Mouse (Mus musculus): ENCODE measurements around the gene Ankrd34a. TPM values are rescaled to one million over a fixed set of nuclear protein-coding genes. Genes with fewer than 3 reads are reported as not detected.

Gene Ankrd34a
- 0.62 TPM for polyA plus RNA-seq (2021)

- in situ Hi-C loops (cut with MboI; ENCODE audit: low pct_unique_long_range_greater_than_20kb) = no loop called here
- CTCF ChIA-PET = interaction anchor here (1.6 kb wide), 1 partner anchor 9 kb away, joined by 4 read pairs; no protein-coding TSS in a partner anchor
- POLR2A ChIA-PET = interaction anchor here (0.7 kb wide), 1 partner anchor 309 kb away, joined by 3 read pairs; the partner anchor contains the start of gene Gpr89
- no peaks in the 10 kb centered on the region for H3K27me3 ChIP-seq
- no peak for TF ChIP-seq CTCF (IDR thresholded peaks at IDR 0.05)
- ATAC-seq (no peak), DNase-seq (ENCODE audit: low read depth, low spot score) (no peak)
These were observed at the start of gene Ankrd34a for GRCm38 (mm10) chr3:96596228-96596707. TSS of gene Ankrd34a (plus strand) at chr3:96596636.

GRCm38 (mm10) chr3:96546880-96547279, 49.6 kb upstream of the Ankrd34a start:
- CTCF ChIA-PET = interaction anchor here (1.0 to 20.5 kb wide), 6 partner anchors 12 to 94 kb away, joined by 3 to 312 read pairs (median 6); partner anchors contain the start of gene Gm16253

DNA sequence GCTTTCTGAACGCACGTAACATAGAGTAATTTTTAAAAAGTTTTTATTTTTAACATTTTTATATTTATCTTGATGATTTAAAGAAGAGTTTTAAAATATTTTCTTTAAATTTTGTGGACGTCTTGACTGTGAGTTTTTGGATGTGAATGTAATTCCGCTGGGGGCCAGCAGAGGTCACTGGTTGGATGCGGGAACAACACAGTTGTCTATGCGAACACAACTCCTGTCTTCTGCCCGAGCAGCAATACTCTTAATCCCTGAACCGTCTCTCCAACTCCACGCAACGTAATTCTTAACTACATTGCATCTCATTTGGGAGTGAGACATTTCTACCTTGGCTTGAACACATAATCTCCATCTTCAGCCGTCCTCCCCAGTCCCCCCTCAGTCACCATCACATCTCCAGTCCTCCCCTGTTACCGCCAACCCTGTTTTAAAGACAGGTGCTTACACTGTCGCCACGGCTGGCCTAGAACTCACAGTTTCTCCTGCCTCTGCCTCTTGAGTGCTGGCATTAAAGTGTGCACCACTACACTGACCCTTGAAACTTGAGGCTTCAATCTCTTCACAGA, 49.0 kb upstream of the Ankrd34a start:
- in situ Hi-C loops (cut with MboI; ENCODE audit: low pct_unique_long_range_greater_than_20kb) = no loop called here
- ATAC-seq (no peak), DNase-seq (ENCODE audit: low read depth, low spot score) (no peak)
- POLR2A ChIA-PET = interaction anchor here (0.8 kb wide), 1 partner anchor 14 kb away, joined by 3 read pairs; no protein-coding TSS in a partner anchor
- H3K27me3 ChIP-seq = no peaks in the 10 kb centered on the region
- TF ChIP-seq CTCF (IDR thresholded peaks at IDR 0.05) = peak; percentile 98
- CTCF ChIA-PET = interaction anchor here (1.0 to 20.5 kb wide), 5 partner anchors 11 to 93 kb away, joined by 3 to 312 read pairs (median 4); partner anchors contain the start of gene Gm16253

More at GRCm38 (mm10) chr3:96546880-96547279, 49.6 kb upstream of the Ankrd34a start:
- no peak for DNase-seq (ENCODE audit: low read depth, low spot score)
- H3K27me3 ChIP-seq = no peaks in the 10 kb centered on the region
- POLR2A ChIA-PET = interaction anchor here (0.8 kb wide), 1 partner anchor 14 kb away, joined by 3 read pairs; no protein-coding TSS in a partner anchor
- no peak for TF ChIP-seq CTCF (IDR thresholded peaks at IDR 0.05)
- in situ Hi-C loops (cut with MboI; ENCODE audit: low pct_unique_long_range_greater_than_20kb) = no loop called here
- ATAC-seq = no peak

- no peak for TF ChIP-seq CTCF (IDR thresholded peaks at IDR 0.05)
- no peaks in the 10 kb centered on the region for H3K27me3 ChIP-seq
- CTCF ChIA-PET = interaction anchor here (20.5 kb wide), 1 partner anchor 30 kb away, joined by 312 read pairs; the partner anchor contains the start of gene Gm16253
- DNase-seq (ENCODE audit: low read depth, low spot score) (no peak), ATAC-seq (no peak)
- POLR2A ChIA-PET = no interaction called here
- in situ Hi-C loops (cut with MboI; ENCODE audit: low pct_unique_long_range_greater_than_20kb) = no loop called here
These were observed 47.6 kb upstream of the Ankrd34a start for GRCm38 (mm10) chr3:96548824-96549223.

GRCm38 (mm10) chr3:96549346-96549745, 47.1 kb upstream of the Ankrd34a start:
- ATAC-seq = no peak
- TF ChIP-seq CTCF (IDR thresholded peaks at IDR 0.05) = no peak
- ChIA-PET CTCF (interaction anchor here (4.2 to 20.5 kb wide), 2 partner anchors 29 to 90 kb away, joined by 16 to 312 read pairs; partner anchors contain the start of gene Gm16253), POLR2A (no interaction called here)
- no peak for DNase-seq (ENCODE audit: low read depth, low spot score)
- H3K27me3 ChIP-seq = no peaks in the 10 kb centered on the region
- in situ Hi-C loops (cut with MboI; ENCODE audit: low pct_unique_long_range_greater_than_20kb) = no loop called here

- POLR2A ChIA-PET = interaction anchor here (1.0 to 1.7 kb wide), 5 partner anchors 11 to 144 kb away, joined by 4 to 8 read pairs (median 5); partner anchors contain the start of genes Gm16253 and Pias3
- in situ Hi-C loops (cut with MboI; ENCODE audit: low pct_unique_long_range_greater_than_20kb) = no loop called here
- H3K27me3 ChIP-seq = no peaks in the 10 kb centered on the region
- TF ChIP-seq CTCF (IDR thresholded peaks at IDR 0.05) = peak; percentile 90
- ATAC-seq (peak; percentile 65), DNase-seq (ENCODE audit: low read depth, low spot score) (no peak)
- CTCF ChIA-PET = interaction anchor here (0.9 to 20.5 kb wide), 13 partner anchors 9 to 157 kb away, joined by 3 to 312 read pairs (median 5); partner anchors contain the start of genes Gm16253, Nudt17 and Polr3gl
These were observed 45.2 kb upstream of the Ankrd34a start for GRCm38 (mm10) chr3:96551203-96551602.

- no peaks in the 10 kb centered on the region for H3K27me3 ChIP-seq
- in situ Hi-C loops (cut with MboI; ENCODE audit: low pct_unique_long_range_greater_than_20kb) = no loop called here
- ChIA-PET POLR2A (interaction anchor here (0.7 to 1.7 kb wide), 7 partner anchors 9 to 588 kb away, joined by 3 to 7 read pairs (median 4); partner anchors contain the start of genes Gm16253 and Pias3), CTCF (interaction anchor here (1.0 to 20.5 kb wide), 12 partner anchors 9 to 124 kb away, joined by 3 to 312 read pairs (median 6); partner anchors contain the start of genes Gm16253 and Polr3gl)
- ATAC-seq = no peak
- TF ChIP-seq CTCF (IDR thresholded peaks at IDR 0.05) = no peak
- DNase-seq (ENCODE audit: low read depth, low spot score) = no peak
These were observed 44.5 kb upstream of the Ankrd34a start for GRCm38 (mm10) chr3:96551890-96552289.

DNA sequence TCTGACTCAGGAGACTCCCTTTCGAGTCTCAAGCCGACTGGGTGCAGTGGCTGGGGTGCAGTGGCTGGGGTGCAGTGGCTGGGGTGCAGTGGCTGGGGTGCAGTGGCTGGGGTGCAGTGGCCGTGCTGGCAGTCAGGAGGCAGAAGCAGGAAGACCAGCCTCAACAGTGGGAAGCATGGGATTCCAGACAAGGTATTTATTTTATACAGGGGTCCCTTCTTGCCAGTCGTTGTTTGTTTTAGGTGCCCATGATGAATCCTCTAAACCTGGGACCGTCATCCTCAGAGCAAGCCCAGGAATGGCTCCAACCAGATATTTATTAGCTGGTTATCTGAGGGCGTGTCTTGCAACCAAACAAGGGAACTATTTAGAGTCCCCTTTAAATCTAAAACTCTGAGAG, 42.8 kb upstream of the Ankrd34a start:
- ChIA-PET CTCF (interaction anchor here (0.9 to 20.5 kb wide), 5 partner anchors 11 to 86 kb away, joined by 3 to 312 read pairs (median 16); partner anchors contain the start of gene Gm16253), POLR2A (no interaction called here)
- in situ Hi-C loops (cut with MboI; ENCODE audit: low pct_unique_long_range_greater_than_20kb) = no loop called here
- DNase-seq (ENCODE audit: low read depth, low spot score) = no peak
- no peak for ATAC-seq
- TF ChIP-seq CTCF (IDR thresholded peaks at IDR 0.05) = no peak
- no peaks in the 10 kb centered on the region for H3K27me3 ChIP-seq

DNA sequence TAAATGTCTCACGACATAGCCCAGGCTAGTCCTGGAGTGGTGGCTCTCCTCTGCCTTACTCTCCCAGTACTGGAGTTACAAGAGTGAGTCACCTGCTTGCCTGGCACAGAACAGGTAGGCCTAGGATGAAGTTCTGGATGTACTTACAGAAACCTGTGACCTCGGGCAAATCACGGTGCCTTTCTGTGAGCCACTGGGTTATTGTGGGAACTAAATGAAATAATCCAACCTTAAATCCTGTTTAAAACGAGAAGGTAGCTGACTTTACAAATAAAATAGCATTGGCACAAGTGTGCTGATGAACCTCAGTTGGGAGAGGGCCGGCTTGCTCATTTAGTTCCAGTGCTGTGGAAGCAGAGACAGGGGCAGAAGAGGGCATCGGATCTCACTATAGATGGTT, 42.2 kb upstream of the Ankrd34a start:
- H3K27me3 ChIP-seq = no peaks in the 10 kb centered on the region
- ChIA-PET POLR2A (interaction anchor here (5.0 kb wide), 1 partner anchor 22 kb away, joined by 44 read pairs; the partner anchor contains the start of gene Gm16253), CTCF (interaction anchor here (0.9 to 20.5 kb wide), 4 partner anchors 10 to 109 kb away, joined by 3 to 312 read pairs (median 3); partner anchors contain the start of gene Gm16253)
- DNase-seq (ENCODE audit: low read depth, low spot score) (no peak), ATAC-seq (no peak)
- in situ Hi-C loops (cut with MboI; ENCODE audit: low pct_unique_long_range_greater_than_20kb) = no loop called here
- TF ChIP-seq CTCF (IDR thresholded peaks at IDR 0.05) = no peak

DNA sequence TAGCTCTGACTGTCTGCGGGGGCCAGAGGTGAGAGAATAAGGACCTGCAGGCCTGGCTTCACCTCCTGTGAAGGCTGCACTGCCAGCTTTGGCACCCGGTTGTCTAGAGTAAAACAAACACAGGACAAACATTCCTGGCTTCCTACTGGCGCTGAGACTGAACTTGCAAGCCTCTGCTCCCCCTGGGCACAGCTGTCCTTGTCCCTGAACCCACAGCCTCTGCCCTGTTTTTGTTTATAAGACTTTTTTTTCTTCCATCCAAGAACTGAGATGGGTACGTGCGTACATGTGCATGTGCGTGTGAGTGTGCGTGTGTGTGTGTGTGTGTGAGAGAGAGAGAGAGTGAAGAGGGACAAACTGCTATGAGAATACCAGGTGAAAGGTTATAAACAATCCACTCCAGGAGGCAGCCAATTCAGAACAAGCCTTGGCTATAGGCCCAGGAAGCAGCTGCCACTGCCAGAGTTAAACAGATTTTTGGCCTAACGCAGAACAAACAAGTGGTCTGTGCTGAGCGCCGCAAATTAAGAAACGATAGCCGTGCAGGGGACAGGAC, 41.3 kb upstream of the Ankrd34a start:
- no peaks in the 10 kb centered on the region for H3K27me3 ChIP-seq
- no peak for DNase-seq (ENCODE audit: low read depth, low spot score)
- in situ Hi-C loops (cut with MboI; ENCODE audit: low pct_unique_long_range_greater_than_20kb) = no loop called here
- ChIA-PET POLR2A (interaction anchor here (5.0 kb wide), 1 partner anchor 22 kb away, joined by 44 read pairs; the partner anchor contains the start of gene Gm16253), CTCF (interaction anchor here (1.2 to 20.5 kb wide), 3 partner anchors 23 to 108 kb away, joined by 3 to 312 read pairs (median 3); partner anchors contain the start of gene Gm16253)
- ATAC-seq = no peak
- no peak for TF ChIP-seq CTCF (IDR thresholded peaks at IDR 0.05)

Data from Patski (cell line).